Mouse (Mus musculus) thymus, adult 2 months (tissue): ENCODE data around the gene Dync2li1.

ENCODE experiments used
- CTCF ChIP-seq: fragments of 200-500 bp; IDR thresholded peaks from 2 replicates; pipeline ENCODE4 v1.5.1; 2012; ENCODE audit warnings: mild to moderate bottlenecking, control low read depth, low read length, moderate library complexity, borderline replicate concordance; ENCODE audit not compliant: control insufficient read depth, poor library complexity, insufficient read depth; ENCODE audit errors: extremely low read depth
- POLR2A ChIP-seq: fragments of 200-500 bp; IDR thresholded peaks from 2 replicates; pipeline ENCODE4 v1.6.1; 2012; ENCODE audit warnings: mild to moderate bottlenecking, low read length, control low read depth, moderate library complexity; ENCODE audit not compliant: control insufficient read depth, poor library complexity, insufficient read depth; ENCODE audit errors: extremely low read depth

DNA sequence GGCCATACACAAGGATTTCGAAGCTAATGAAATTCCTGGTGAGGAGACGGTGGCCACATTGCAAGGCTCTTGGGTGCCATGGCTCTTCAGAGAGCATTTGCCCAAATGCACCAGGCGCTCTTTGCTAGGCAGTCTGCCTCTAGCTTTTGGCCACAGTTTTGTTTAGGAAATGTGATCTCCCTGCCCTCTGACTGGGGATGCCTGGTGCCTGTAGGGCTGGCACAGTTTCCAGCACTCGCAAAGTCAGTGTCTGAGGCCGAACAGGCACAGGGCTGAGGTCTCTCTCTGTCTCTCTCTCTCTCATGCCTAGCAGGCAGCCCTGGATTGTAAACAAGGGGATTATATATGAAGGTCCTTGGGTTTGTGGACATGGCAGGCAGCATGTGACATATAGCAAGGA lies 63.8 kb downstream of the Dync2li1 start:
- TF ChIP-seq POLR2A (no peak), CTCF (no peak)
